Mouse (Mus musculus) forebrain, embryonic 15.5 days (tissue): Measurements from ENCODE around the gene Nufip1. TPM values are rescaled to one million over a fixed set of nuclear protein-coding genes. Genes with fewer than 3 reads are reported as not detected.
A peak's percentile ranks its signal among the peaks of the same experiment; 100 is the strongest.

ENCODE experiments used
- ATAC-seq: fragments of 200-750 bp; cut with Nextera tagmentation; replicated peaks from 2 replicates; pipeline ENCODE4 v1.8.0; 2017; ENCODE audit warnings: mild to moderate bottlenecking, moderate TSS enrichment, moderate library complexity
- H3K27ac ChIP-seq: fragments of 300-500 bp; sonication (generic); replicated peaks from 2 replicates; pipeline ENCODE4 v1.5.1; 2015; ENCODE audit warnings: mild to moderate bottlenecking, inconsistent platforms
- H3K27me3 ChIP-seq: fragments of 300-500 bp; sonication (generic); 2 replicates; pipeline ENCODE4 v1.6.1; 2015; ENCODE audit warnings: inconsistent platforms
- H3K36me3 ChIP-seq: fragments of 300-500 bp; sonication (generic); 2 replicates; pipeline ENCODE4 v1.6.1; 2015; ENCODE audit warnings: mild to moderate bottlenecking, inconsistent platforms
- H3K4me1 ChIP-seq: fragments of 300-500 bp; sonication (generic); 2 replicates; pipeline ENCODE4 v1.6.1; 2015; ENCODE audit warnings: inconsistent platforms
- H3K4me2 ChIP-seq: fragments of 300-500 bp; sonication (generic); replicated peaks from 2 replicates; pipeline ENCODE4 v1.6.1; 2015; ENCODE audit warnings: mild to moderate bottlenecking, inconsistent platforms
- H3K4me3 ChIP-seq: fragments of 300-500 bp; sonication (generic); 2 replicates; pipeline ENCODE4 v1.5.1; 2015; ENCODE audit warnings: mild to moderate bottlenecking, inconsistent platforms
- H3K9ac ChIP-seq: fragments of 300-500 bp; sonication (generic); replicated peaks from 2 replicates; pipeline ENCODE4 v1.6.1; 2015; ENCODE audit warnings: mild to moderate bottlenecking, inconsistent platforms
- H3K9me3 ChIP-seq: fragments of 300-500 bp; sonication (generic); 2 replicates; pipeline ENCODE4 v1.6.1; 2016; ENCODE audit warnings: inconsistent platforms
- WGBS: fragments of 180-500 bp; shearing (Covaris S2); methylation state at CpG from one replicate; pipeline ENCODE4 v1.1.7; 2015; ENCODE audit warnings: mixed read lengths; 5-methylcytosine and 5-hydroxymethylcytosine counted together
- polyA plus RNA-seq: library from polyadenylated mRNA; unstranded; fragments of >200 nt; fragmentation: Nextera tagmentation; extraction: Ambion mirVana; gene quantifications from 2 replicates; pipeline ENCODE4 v1.2.1, GENCODE M21; 2015

The Nufip1 gene
- polyA plus RNA-seq, result 15.2 and 16.5 TPM in 2 replicates

DNA sequence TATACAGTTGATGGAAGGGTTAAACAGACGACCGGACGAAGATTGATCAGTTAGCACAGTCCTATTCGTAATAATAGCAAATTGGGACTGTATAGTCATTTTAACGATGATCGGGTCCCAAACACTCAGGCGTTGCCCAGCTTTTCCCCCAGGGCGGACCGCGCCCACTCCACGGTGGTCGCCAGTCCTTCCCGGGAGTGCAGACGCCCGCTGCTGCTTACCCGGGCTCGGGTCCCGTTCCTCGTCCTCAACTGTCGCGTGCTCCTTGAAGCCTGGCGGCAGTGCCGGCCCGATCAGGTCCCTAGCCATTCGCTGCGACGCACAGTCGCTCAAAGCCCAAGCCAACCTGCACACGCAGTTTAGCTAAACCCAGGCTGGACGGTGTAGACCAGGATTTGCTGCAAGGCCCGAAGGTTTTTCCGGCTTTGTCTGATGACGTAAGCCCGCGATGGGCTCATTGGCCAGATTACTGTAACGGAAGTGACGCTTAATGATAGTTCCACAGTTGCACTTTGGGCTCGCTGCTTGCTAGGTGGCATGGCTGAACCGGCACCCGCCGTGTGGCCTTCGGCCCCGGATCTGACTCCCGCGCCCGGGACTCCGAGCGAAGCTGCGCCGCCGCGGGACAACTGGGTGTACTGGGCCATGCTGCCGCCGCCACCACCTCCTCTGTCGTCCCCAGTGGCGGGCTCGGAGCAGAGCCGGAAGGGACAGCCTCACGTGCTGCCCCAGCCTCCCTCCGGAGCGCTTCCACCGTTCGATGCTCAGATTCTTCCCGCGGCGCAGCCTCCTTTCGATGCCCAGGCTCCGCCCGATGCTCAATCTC, at the start of gene Nufip1, which contains the start of gene Gpalpp1:
Gene Nufip1 (plus strand): TSS at position 496 of the 826 bp plus-strand sequence.
Gene Gpalpp1 (minus strand): TSS at position 365 of the 826 bp plus-strand sequence.
- Histone ChIP-seq H3K9me3 (no peaks in the 10 kb centered on the region), H3K4me1 (peaks cover 23% of the 10 kb centered on the region), H3K36me3 (peaks cover 24% of the 10 kb centered on the region), H3K4me3 (peak within 1 kb of the TSS; percentile 84), H3K27ac (peak within 1 kb of the TSS; percentile 83), H3K4me2 (peak within 1 kb of the TSS; percentile 90), H3K27me3 (no peaks in the 10 kb centered on the region), H3K9ac (peak within 1 kb of the TSS; percentile 65)
- under 1% methylated on average over 69 of the region's 69 CpGs for WGBS
- peak; percentile 99 for ATAC-seq

DNA sequence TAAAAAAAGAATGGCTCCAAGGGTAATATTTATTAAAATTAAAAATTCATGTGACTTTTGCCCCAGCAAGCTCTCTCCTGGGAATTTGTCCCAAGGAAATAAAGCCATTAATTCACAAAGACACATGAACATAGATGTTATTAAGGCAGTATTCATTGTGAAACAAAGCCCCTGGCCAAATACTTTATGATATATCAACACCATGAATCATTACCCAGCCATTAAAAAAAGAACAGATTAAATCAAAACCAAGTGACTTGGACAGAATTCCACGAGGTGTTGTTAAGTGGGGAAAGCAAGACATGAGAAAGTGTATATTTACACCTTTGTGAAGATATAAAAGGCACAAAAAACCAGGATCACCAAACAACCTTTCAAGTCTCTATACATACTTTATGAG, 43.5 kb upstream of the Nufip1 start:
- H3K4me3 ChIP-seq, result no peak overlapping the region
- WGBS, result 84% methylated on average over 1 of the region's 1 CpGs
- H3K27me3 ChIP-seq, result no peaks in the 10 kb centered on the region
- no peaks in the 10 kb centered on the region for H3K36me3 ChIP-seq
- no peaks in the 10 kb centered on the region; the same call in 1 of the 2 replicates for H3K4me1 ChIP-seq
- no peak overlapping the region for H3K4me2 ChIP-seq
- H3K27ac ChIP-seq, result no peak overlapping the region
- no peaks in the 10 kb centered on the region for H3K9me3 ChIP-seq
- H3K9ac ChIP-seq, result no peak overlapping the region
- no peak for ATAC-seq

DNA sequence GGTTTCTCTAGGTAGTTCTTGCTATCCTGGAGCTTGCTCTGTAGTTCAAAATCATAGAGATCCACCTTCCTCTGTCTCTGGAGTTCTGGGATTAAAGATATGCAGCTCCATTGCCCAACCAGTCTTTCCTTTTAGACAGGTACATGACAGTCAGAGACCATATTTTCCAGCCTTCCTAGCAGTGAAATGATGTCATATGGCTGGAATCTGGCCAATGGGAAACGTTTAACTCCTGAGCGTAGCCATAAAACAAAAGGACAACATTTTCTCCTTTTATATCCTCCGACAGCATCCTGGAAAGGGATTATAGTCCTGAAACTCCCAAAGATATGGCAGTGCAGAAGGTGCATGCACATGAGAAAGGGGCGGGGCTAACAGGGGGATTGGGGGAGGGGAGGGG, 42.4 kb upstream of the Nufip1 start:
- no peaks in the 10 kb centered on the region for H3K36me3 ChIP-seq
- H3K4me3 ChIP-seq, result no peak overlapping the region
- H3K9me3 ChIP-seq, result no peaks in the 10 kb centered on the region
- H3K4me1 ChIP-seq, result no peaks in the 10 kb centered on the region; the same call in 1 of the 2 replicates
- 46% methylated on average over 4 of the region's 4 CpGs for WGBS
- H3K27me3 ChIP-seq, result no peaks in the 10 kb centered on the region
- no peak overlapping the region for H3K27ac ChIP-seq
- H3K4me2 ChIP-seq, result no peak overlapping the region
- no peak overlapping the region for H3K9ac ChIP-seq
- no peak for ATAC-seq

DNA sequence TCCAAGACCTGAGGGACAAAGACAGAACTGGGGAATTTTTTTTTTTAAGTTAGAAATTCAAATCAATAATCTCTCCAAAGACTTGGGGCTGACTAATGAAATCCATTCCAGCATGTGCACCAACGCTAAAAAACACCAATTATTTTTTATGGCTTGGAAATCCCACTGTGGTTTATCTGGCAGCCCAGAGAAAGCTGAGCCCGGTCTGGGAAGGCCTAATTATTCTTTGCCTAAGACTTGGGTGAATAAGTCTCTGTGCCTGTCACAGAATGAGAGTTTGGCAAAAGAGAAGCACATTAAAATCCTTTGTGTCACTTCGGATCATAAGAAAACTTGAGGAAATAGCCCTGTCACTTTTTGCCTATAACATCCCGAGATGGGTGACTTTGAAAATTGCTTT, 41.4 kb upstream of the Nufip1 start:
- 49% methylated on average over 4 of the region's 4 CpGs for WGBS
- Histone ChIP-seq H3K4me2 (no peak overlapping the region), H3K4me3 (no peak overlapping the region), H3K9me3 (no peaks in the 10 kb centered on the region), H3K27ac (no peak overlapping the region), H3K36me3 (no peaks in the 10 kb centered on the region), H3K27me3 (no peaks in the 10 kb centered on the region), H3K9ac (no peak overlapping the region), H3K4me1 (no peaks in the 10 kb centered on the region; the same call in 1 of the 2 replicates)
- no peak for ATAC-seq

DNA sequence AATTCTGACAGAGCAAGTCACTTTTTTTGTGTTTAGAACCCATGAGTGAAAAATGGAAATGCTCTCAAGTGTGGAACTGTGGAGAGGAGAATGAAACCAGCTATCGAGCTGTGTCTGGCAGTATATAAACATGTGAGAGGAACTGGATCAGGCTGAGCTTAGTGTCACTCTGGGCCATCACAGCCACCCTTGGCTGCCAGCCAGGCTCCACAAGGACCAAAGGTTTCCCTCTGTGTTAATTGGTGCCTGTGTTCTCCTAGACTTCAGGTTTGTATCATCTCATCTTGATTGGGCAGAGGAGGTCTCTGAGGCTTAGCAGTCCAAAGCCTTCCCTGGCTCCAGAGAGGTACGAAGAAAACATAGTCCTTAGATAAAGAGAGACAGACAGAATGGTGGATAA, 38.1 kb upstream of the Nufip1 start:
- no peak for ATAC-seq
- no peaks in the 10 kb centered on the region for H3K9me3 ChIP-seq
- H3K27ac ChIP-seq, result no peak overlapping the region
- 71% methylated on average over 2 of the region's 2 CpGs for WGBS
- no peaks in the 10 kb centered on the region for H3K36me3 ChIP-seq
- no peak overlapping the region for H3K4me3 ChIP-seq
- no peak overlapping the region for H3K4me2 ChIP-seq
- peaks cover 20% of the 10 kb centered on the region for H3K4me1 ChIP-seq
- no peaks in the 10 kb centered on the region for H3K27me3 ChIP-seq
- no peak overlapping the region for H3K9ac ChIP-seq

DNA sequence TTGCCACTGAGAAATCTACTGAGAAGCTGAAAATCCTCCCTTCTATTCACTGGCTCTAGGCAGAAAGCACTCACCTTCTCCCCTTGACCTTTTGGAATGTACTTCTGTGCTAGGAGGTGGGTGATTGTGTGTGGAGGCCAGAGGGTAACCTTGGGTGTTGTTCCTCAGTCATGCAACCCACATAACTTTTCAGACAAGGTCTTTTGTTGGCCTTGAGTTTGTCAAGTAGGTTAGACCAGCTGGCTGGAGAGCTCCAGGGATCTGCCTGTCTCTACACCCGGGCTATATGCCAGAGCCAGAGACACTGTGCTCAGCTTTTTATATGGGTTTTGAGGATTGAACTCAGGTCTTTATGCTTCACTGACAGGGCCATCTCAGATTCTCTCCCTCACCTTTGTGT, 36.5 kb upstream of the Nufip1 start:
- H3K9me3 ChIP-seq, result no peaks in the 10 kb centered on the region
- H3K4me2 ChIP-seq, result no peak overlapping the region
- no peak for ATAC-seq
- peaks cover 20% of the 10 kb centered on the region for H3K4me1 ChIP-seq
- no peaks in the 10 kb centered on the region for H3K36me3 ChIP-seq
- no peaks in the 10 kb centered on the region for H3K27me3 ChIP-seq
- no peak overlapping the region for H3K27ac ChIP-seq
- H3K4me3 ChIP-seq, result no peak overlapping the region
- 79% methylated on average over 1 of the region's 1 CpGs for WGBS
- H3K9ac ChIP-seq, result no peak overlapping the region

DNA sequence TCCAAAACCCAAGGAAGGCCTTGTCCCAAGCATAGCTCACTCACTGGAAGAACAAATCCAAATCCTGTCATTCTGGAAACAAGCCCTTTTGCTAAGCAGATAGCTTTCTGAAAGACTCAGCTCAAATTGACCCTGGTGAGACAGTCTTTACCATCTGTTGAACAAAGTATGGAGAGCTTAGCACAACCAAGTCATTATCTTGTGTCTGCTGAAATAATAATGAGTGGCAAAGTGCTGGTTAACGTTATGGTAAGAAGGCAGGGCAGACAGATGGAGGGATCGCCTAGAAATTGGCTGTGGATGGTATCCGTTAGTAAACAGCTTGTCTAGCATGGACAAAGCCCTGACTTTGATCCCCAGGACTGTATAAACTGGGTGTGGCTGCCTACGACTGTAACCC, 35.0 kb upstream of the Nufip1 start:
- peak; percentile 23; the same call in 1 of the 2 replicates for ATAC-seq
- Histone ChIP-seq H3K4me3 (no peak overlapping the region), H3K27me3 (no peaks in the 10 kb centered on the region), H3K4me2 (no peak overlapping the region), H3K9me3 (no peaks in the 10 kb centered on the region), H3K27ac (peak overlapping the region; percentile 82), H3K4me1 (peaks cover 20% of the 10 kb centered on the region), H3K9ac (no peak overlapping the region), H3K36me3 (no peaks in the 10 kb centered on the region)
- WGBS, result 36% methylated on average over 4 of the region's 4 CpGs

DNA sequence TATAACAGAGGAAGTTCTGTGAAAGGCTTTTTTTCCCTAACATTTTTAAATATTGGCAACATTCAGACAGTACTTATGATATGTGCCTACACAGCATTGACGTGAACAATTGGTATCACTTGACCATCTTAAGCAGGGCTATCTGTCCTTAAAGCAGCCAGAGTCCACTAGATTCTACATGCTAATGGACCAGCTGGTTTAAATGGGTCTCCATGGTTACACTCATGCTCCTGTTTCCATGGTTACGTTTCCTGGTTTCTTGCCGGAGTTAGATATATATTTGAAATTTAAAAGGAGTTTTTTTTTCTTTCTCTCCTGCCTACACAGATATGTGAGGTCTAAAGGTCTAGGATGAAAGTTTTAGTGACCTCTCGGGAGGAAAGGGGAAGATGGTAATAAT, 34.1 kb upstream of the Nufip1 start:
- peak; percentile 73 for ATAC-seq
- no peaks in the 10 kb centered on the region for H3K36me3 ChIP-seq
- no peaks in the 10 kb centered on the region for H3K9me3 ChIP-seq
- no peak overlapping the region for H3K4me2 ChIP-seq
- no peak overlapping the region for H3K4me3 ChIP-seq
- 43% methylated on average over 4 of the region's 4 CpGs for WGBS
- no peak overlapping the region for H3K9ac ChIP-seq
- peak overlapping the region; percentile 82 for H3K27ac ChIP-seq
- peaks cover 20% of the 10 kb centered on the region for H3K4me1 ChIP-seq
- H3K27me3 ChIP-seq, result no peaks in the 10 kb centered on the region

DNA sequence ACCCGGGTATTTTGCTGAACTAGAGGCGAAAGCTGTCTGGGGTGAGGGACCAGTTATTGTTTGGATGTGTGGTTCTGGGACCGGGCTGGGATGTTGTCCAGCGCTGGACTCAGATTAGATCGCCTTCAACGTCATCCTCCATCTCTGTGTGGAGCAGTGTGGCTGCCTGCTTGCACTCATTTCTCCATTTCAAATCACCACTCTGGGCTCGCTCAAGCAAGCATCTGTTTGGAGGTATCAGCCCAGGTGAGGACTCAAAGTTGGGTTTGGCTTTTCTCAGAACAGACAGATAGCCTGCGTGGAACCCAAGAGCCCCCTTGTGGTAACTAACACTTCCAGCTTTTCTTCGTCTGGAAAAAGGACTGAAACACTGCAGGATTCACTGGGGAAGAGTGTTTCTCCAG, 33.6 kb upstream of the Nufip1 start:
- no peak overlapping the region for H3K4me2 ChIP-seq
- WGBS, result 48% methylated on average over 9 of the region's 9 CpGs
- ATAC-seq, result peak; percentile 72

DNA sequence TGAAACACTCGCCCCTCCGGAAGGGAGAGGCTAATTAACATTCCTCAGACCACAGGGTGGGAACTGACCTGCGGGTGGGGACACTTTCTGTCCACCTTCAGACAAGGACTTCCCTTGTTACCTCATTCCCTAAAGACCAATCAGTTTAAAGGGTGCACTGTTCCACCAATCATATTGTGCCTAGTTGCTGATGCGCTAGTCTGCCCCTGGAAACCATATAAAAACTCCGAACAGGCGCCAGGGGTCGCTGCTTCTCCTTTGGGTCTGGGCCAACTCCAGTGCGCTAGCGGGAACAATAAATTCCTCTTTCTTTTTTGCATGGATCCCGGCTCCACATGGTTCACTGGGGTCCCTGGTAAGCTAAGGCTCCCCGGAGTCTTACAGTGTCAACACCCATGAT, 29.2 kb upstream of the Nufip1 start:
- no peak for ATAC-seq
- no peak overlapping the region for H3K27ac ChIP-seq
- no peaks in the 10 kb centered on the region for H3K27me3 ChIP-seq
- H3K36me3 ChIP-seq, result no peaks in the 10 kb centered on the region
- H3K9ac ChIP-seq, result no peak overlapping the region
- peaks cover 8% of the 10 kb centered on the region for H3K4me1 ChIP-seq
- no peaks in the 10 kb centered on the region for H3K9me3 ChIP-seq
- no peak overlapping the region for H3K4me3 ChIP-seq
- WGBS, result 64% methylated on average over 11 of the region's 11 CpGs
- H3K4me2 ChIP-seq, result no peak overlapping the region

More for the DNA sequence above, 33.6 kb upstream of the Nufip1 start:
- Histone ChIP-seq H3K4me1 (peaks cover 20% of the 10 kb centered on the region), H3K27ac (peak overlapping the region; percentile 82), H3K4me3 (no peak overlapping the region), H3K36me3 (no peaks in the 10 kb centered on the region), H3K9ac (no peak overlapping the region), H3K9me3 (no peaks in the 10 kb centered on the region), H3K27me3 (no peaks in the 10 kb centered on the region)

DNA sequence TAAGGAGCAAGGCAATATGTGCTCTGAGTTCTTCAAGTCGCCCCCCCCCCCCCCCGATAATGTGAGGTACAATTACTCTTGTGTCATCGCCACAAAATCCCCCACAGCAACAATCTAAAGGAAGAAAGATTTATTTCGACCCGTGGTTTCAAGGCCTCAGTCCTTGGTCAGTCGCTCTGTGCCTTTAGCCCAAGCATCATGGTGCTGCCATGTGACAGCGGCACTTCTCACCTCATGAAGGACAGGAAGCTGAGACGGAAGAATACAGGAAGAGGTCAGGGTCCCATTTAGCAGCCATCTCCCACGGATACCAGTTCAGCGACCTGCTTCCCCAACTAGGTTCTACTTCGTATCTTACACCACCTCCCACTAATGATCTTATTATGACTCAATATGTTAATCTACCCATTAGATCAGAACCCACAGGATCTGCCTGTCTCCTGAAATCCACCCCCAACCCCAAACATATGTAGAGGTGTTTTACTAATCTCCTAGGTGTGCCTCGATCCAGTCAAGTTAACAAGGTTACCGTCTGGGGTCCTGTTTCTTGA, 28.5 kb upstream of the Nufip1 start:
- Histone ChIP-seq H3K4me2 (no peak overlapping the region), H3K36me3 (no peaks in the 10 kb centered on the region), H3K4me3 (no peak overlapping the region), H3K27me3 (no peaks in the 10 kb centered on the region), H3K27ac (no peak overlapping the region), H3K9ac (no peak overlapping the region), H3K9me3 (no peaks in the 10 kb centered on the region), H3K4me1 (peaks cover under 1% of the 10 kb centered on the region)
- ATAC-seq, result no peak
- 88% methylated on average over 13 of the region's 13 CpGs for WGBS

DNA sequence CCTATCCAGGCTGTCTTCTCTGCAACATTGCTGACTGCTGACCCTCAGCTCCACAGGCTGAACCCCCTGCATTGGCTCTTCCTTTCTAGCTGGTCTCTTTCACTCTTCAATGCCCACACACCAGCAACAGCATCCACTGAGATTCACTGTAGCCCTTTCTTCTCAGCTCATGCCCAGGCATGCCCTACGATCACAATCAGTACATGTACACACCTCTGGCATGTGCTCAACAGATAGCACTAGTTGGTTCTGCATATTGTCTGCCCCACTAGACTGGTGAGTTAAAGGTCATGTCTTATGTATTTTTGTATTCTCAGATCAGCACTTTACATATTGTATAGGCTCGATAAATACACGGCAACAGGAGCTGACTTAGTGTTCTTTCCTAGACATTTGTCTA, 26.5 kb upstream of the Nufip1 start:
- Histone ChIP-seq H3K9me3 (no peaks in the 10 kb centered on the region), H3K9ac (no peak overlapping the region), H3K36me3 (peaks cover 6% of the 10 kb centered on the region), H3K4me3 (no peak overlapping the region), H3K4me1 (no peaks in the 10 kb centered on the region), H3K27me3 (no peaks in the 10 kb centered on the region), H3K27ac (no peak overlapping the region), H3K4me2 (no peak overlapping the region)
- 84% methylated on average over 3 of the region's 3 CpGs for WGBS
- no peak for ATAC-seq
